Mouse (Mus musculus) heart, postnatal 0 days (tissue): ENCODE data around the gene Zdhhc13. TPM values are rescaled to one million over a fixed set of nuclear protein-coding genes. Genes with fewer than 3 reads are reported as not detected.

Experiments
- ATAC-seq: fragments of 200-750 bp; cut with Nextera tagmentation; 2 replicates; pipeline ENCODE4 v1.8.0; 2017; ENCODE audit warnings: low read depth, moderate number of reproducible peaks, moderate library complexity; ENCODE audit not compliant: insufficient read depth
- DNase-seq: peaks from one replicate; pipeline ENCODE4 v3.0.0-alpha.2; 2016; ENCODE audit warnings: low spot score
- H3K27ac ChIP-seq: fragments of 300-500 bp; sonication (generic); 2 replicates; pipeline ENCODE4 v1.5.1; 2014; ENCODE audit warnings: low read depth, mild to moderate bottlenecking
- H3K27me3 ChIP-seq: fragments of 300-500 bp; sonication (generic); 2 replicates; pipeline ENCODE4 v1.6.1; 2014; ENCODE audit warnings: low read length, mixed read lengths; ENCODE audit not compliant: control insufficient read depth, insufficient read depth
- H3K36me3 ChIP-seq: fragments of 300-500 bp; sonication (generic); replicated peaks from 2 replicates; pipeline ENCODE4 v1.6.1; 2014; ENCODE audit warnings: low read length, mixed read lengths; ENCODE audit not compliant: control insufficient read depth, insufficient read depth
- H3K4me1 ChIP-seq: fragments of 300-500 bp; sonication (generic); 2 replicates; pipeline ENCODE4 v1.6.1; 2014; ENCODE audit warnings: antibody characterized with exemption; ENCODE audit not compliant: control insufficient read depth, insufficient read depth
- H3K4me2 ChIP-seq: fragments of 300-500 bp; sonication (generic); 2 replicates; pipeline ENCODE4 v1.6.1; 2014; ENCODE audit warnings: low read depth, mild to moderate bottlenecking, low read length, moderate library complexity
- H3K4me3 ChIP-seq: fragments of 300-500 bp; sonication (generic); 2 replicates; pipeline ENCODE4 v1.5.1; 2014; ENCODE audit warnings: low read depth, low read length
- H3K9ac ChIP-seq: fragments of 300-500 bp; sonication (generic); replicated peaks from 2 replicates; pipeline ENCODE4 v1.6.1; 2014; ENCODE audit warnings: low read depth, low read length, mixed read lengths
- H3K9me3 ChIP-seq: fragments of 300-500 bp; sonication (generic); replicated peaks from 2 replicates; pipeline ENCODE4 v1.6.1; 2016; ENCODE audit warnings: low read length; ENCODE audit not compliant: control insufficient read depth
- CTCF ChIP-seq: IDR thresholded peaks from 2 replicates; pipeline ENCODE4 v1.5.1; 2016; ENCODE audit warnings: antibody characterized with exemption, control low read depth, low read depth
- EP300 ChIP-seq: IDR thresholded peaks from 2 replicates; pipeline ENCODE4 v1.6.1; 2016; ENCODE audit warnings: antibody characterized with exemption, low read depth
- WGBS: fragments of 180-500 bp; shearing (Covaris S2); extraction: QIAGEN DNeasy Blood & Tissue Kit; methylation state at CpG from one replicate; pipeline ENCODE4 v1.1.7; 2014; 5-methylcytosine and 5-hydroxymethylcytosine counted together
- polyA plus RNA-seq: library from polyadenylated mRNA; unstranded; fragments of >200 nt; fragmentation: Nextera tagmentation; extraction: Ambion mirVana; gene quantifications from 2 replicates; pipeline ENCODE4 v1.2.1, GENCODE M21; 2015
- total RNA-seq: library from RNA; depleted of rRNA; stranded (reverse); fragments of >200 nt; gene quantifications from 2 replicates; pipeline ENCODE4 v1.2.3, GENCODE M21; 2014; ENCODE audit warnings: low replicate concordance

The Zdhhc13 gene
- total and polyA plus RNA-seq, 2 experiments from 2014 or later, result 29.5 to 58.5 TPM

DNA sequence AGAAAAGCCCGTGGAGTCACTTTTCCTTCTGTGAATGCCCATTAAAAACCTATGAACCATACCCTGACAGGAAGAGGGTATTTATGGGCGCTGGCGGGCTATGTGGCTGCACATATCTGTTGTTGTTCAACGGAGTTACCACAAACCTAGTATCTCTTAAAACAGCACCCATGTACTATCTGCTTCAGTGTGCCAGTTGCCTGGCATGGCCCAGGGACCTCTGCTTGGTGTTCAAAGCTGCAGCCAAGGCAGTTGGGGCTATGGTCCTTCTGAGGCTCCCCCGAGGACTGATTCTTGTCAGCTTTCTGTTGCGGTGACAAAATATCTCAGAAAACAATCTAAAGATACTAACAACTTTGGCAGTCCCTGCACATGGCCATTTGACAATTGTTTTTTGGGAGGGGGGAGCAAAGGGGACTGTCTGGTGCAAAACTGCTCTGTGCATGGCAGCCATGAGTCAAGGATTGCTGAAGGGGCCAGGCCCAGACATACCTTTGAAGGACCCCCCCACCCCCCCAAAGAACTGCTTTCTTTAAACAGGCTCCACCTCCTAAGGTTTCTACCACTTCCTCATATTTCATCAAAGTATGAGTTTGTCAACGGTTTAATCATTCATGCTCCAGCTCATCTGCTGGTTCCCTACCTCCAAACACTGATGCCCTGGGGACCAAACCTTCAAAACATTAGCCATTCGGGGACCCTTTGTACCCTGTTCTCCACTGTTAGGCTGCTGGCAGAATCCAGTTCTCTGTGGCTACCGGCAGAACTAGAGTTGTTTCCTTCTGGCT is 76.1 kb downstream of the Zdhhc13 start:
- Histone ChIP-seq H3K9ac (no peak overlapping the region), H3K4me1 (peaks cover 15% of the 10 kb centered on the region), H3K4me3 (no peak overlapping the region), H3K9me3 (no peaks in the 10 kb centered on the region), H3K4me2 (no peak overlapping the region), H3K36me3 (peaks cover 41% of the 10 kb centered on the region; the same call in 1 of the 2 replicates), H3K27ac (no peak overlapping the region), H3K27me3 (no peaks in the 10 kb centered on the region)
- DNase-seq (no peak), ATAC-seq (no peak)
- WGBS, result 84% methylated on average over 9 of the region's 9 CpGs
- no peak for TF ChIP-seq CTCF
- TF ChIP-seq EP300, result no peak

DNA sequence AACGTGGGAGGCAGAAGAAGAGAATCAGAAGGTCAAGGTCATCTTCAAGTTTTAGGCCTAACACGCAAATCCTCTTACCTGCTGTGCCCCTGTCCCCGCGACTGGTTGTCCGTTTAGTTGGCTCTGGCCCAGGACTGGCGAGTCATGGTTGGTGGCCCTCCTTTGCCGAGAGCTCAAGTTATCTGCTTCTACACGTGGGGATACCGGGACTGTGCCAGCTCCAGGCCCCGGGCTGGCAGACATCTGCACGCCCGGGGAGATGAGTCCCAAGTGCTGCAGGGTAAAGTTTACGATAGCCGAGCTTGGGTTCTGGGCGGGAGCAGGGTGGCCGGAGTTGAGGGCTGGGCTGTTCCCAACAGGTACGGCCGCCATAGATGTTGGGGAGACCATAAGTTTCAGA is 78.8 kb downstream of the Zdhhc13 start:
- Histone ChIP-seq H3K4me1 (peaks cover 10% of the 10 kb centered on the region; the same call in 1 of the 2 replicates), H3K4me2 (no peak overlapping the region), H3K9me3 (no peaks in the 10 kb centered on the region), H3K36me3 (peaks cover 68% of the 10 kb centered on the region), H3K4me3 (no peak overlapping the region), H3K9ac (no peak overlapping the region), H3K27ac (peak overlapping the region; percentile 2), H3K27me3 (no peaks in the 10 kb centered on the region)
- no peak for DNase-seq
- WGBS, result 56% methylated on average over 18 of the region's 18 CpGs
- TF ChIP-seq EP300 (no peak), CTCF (no peak)
- no peak; the same call in 1 of the 2 replicates for ATAC-seq

DNA sequence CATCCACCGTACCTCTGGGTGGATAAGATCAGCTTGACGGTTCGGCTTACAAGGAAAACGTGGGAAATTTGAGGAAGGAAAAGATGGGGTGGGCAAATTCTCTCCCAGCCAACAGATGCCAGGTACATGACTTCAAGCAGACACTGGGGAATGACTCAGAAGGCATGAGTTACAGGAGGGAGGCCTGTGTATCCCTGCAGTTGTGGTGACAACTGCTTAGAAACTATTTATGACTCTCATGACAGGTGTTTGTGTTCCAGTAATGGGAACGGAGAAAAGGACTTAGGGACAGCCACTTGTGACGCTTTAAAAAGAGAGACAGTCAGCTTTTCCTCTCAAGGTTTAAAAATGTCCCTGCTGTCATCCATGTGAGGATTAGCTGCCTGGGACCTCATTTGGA is 81.3 kb downstream of the Zdhhc13 start:
- H3K4me3 ChIP-seq, result no peak overlapping the region
- no peak overlapping the region for H3K27ac ChIP-seq
- no peaks in the 10 kb centered on the region; the same call in 1 of the 2 replicates for H3K4me1 ChIP-seq
- ATAC-seq (no peak), DNase-seq (no peak)
- no peaks in the 10 kb centered on the region for H3K27me3 ChIP-seq
- no peak overlapping the region for H3K4me2 ChIP-seq
- WGBS, result 87% methylated on average over 6 of the region's 6 CpGs
- no peaks in the 10 kb centered on the region for H3K9me3 ChIP-seq
- H3K9ac ChIP-seq, result no peak overlapping the region
- H3K36me3 ChIP-seq, result peaks cover 90% of the 10 kb centered on the region
- TF ChIP-seq EP300 (no peak), CTCF (no peak)

DNA sequence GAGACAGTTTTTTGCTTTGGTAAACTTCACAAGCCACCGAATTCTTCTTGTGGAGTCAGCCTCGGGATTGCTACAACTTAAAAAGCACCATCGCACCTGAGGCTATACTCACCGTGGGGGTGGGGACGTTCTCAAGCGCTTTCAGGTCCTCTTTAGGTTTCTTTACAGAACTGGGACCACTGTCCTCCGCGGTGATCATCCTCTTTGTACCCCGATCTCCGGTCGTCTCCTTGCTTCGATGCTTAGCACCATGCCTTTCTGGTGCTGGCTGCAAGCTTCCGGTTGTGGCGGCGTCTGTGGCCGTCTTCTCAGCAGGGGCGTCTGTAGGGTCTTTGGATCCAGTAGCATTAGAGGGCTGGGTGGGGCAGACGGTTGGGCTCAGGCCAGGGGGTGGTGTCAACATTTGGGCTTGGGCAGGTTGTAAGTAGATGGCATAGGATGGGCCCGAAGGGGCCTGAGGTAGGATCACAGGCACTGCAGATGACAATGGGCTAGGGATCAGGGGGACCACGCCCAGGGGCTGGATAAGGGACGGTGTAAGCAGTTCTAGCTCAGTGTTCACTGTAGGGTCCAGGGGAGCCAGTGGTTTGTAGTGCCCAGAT is 81.9 kb downstream of the Zdhhc13 start:
- Histone ChIP-seq H3K27me3 (no peaks in the 10 kb centered on the region), H3K27ac (no peak overlapping the region), H3K9me3 (no peaks in the 10 kb centered on the region), H3K4me1 (no peaks in the 10 kb centered on the region; the same call in 1 of the 2 replicates), H3K9ac (no peak overlapping the region), H3K4me3 (no peak overlapping the region), H3K36me3 (peaks cover 90% of the 10 kb centered on the region), H3K4me2 (no peak overlapping the region)
- DNase-seq (no peak), ATAC-seq (no peak)
- 91% methylated on average over 21 of the region's 21 CpGs for WGBS
- TF ChIP-seq CTCF (no peak), EP300 (no peak)

DNA sequence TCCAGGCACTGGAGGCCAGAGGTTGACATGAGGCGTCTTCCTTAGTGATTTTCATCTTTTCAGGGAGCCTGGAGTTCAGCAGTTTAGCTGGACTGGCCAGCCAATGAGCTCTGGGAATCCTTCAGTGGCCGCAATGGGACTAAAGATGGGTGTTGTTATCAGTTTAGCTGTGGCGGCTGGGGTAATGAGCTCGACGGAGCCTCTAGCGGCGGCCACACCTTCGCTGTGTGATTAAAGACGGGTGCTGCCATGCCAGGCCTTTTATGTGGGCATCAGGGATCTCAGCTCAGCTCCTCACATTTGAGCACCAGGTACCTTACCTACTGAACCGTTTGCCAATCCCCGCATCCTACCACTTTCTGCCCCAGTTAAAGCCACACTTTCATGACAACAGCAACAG is 82.5 kb downstream of the Zdhhc13 start:
- no peak for ATAC-seq
- Histone ChIP-seq H3K4me3 (no peak overlapping the region), H3K4me2 (no peak overlapping the region), H3K27ac (no peak overlapping the region), H3K9ac (no peak overlapping the region), H3K4me1 (no peaks in the 10 kb centered on the region; the same call in 1 of the 2 replicates), H3K9me3 (no peaks in the 10 kb centered on the region), H3K27me3 (no peaks in the 10 kb centered on the region), H3K36me3 (peaks cover 88% of the 10 kb centered on the region)
- TF ChIP-seq EP300 (no peak), CTCF (peak; percentile 6; the same call in 1 of the 2 replicates)
- WGBS, result 76% methylated on average over 11 of the region's 11 CpGs
- no peak for DNase-seq
